Mouse (Mus musculus) midbrain, embryonic 16.5 days (tissue): ENCODE results near the gene Tmem132d. TPM values are rescaled to one million over a fixed set of nuclear protein-coding genes. Genes with fewer than 3 reads are reported as not detected.
"Not testable (repeated sequence)": the region's sequence is repeated elsewhere in the genome, so short reads cannot be mapped to it uniquely, and the experiment has no call there.

ENCODE experiments used
- ATAC-seq: fragments of 200-750 bp; cut with Nextera tagmentation; 2 replicates; pipeline ENCODE4 v1.8.0; 2017; ENCODE audit warnings: moderate TSS enrichment
- H3K27ac ChIP-seq: fragments of 300-500 bp; sonication (generic); 2 replicates; pipeline ENCODE4 v1.5.1; 2014; ENCODE audit warnings: mild to moderate bottlenecking, low read length, mixed read lengths
- H3K27me3 ChIP-seq: fragments of 300-500 bp; sonication (generic); 2 replicates; pipeline ENCODE4 v1.6.1; 2014; ENCODE audit warnings: low read depth, low read length, mixed read lengths; ENCODE audit not compliant: control insufficient read depth, insufficient read depth
- H3K36me3 ChIP-seq: fragments of 300-500 bp; sonication (generic); 2 replicates; pipeline ENCODE4 v1.6.1; 2014; ENCODE audit warnings: mild to moderate bottlenecking, low read length, moderate library complexity, mixed read lengths; ENCODE audit not compliant: control insufficient read depth, insufficient read depth
- H3K4me1 ChIP-seq: fragments of 300-500 bp; sonication (generic); 2 replicates; pipeline ENCODE4 v1.6.1; 2014; ENCODE audit warnings: mild to moderate bottlenecking, low read length, mixed read lengths; ENCODE audit not compliant: control insufficient read depth, insufficient read depth
- H3K4me2 ChIP-seq: fragments of 300-500 bp; sonication (generic); 2 replicates; pipeline ENCODE4 v1.6.1; 2014; ENCODE audit warnings: mild to moderate bottlenecking, low read length, mixed read lengths
- H3K4me3 ChIP-seq: fragments of 300-500 bp; sonication (generic); 2 replicates; pipeline ENCODE4 v1.5.1; 2014; ENCODE audit warnings: low read depth, mild to moderate bottlenecking, low read length, moderate library complexity, mixed read lengths
- H3K9ac ChIP-seq: fragments of 300-500 bp; sonication (generic); 2 replicates; pipeline ENCODE4 v1.6.1; 2014; ENCODE audit warnings: low read depth, low read length, mixed read lengths
- H3K9me3 ChIP-seq: fragments of 300-500 bp; sonication (generic); replicated peaks from 2 replicates; pipeline ENCODE4 v1.6.1; 2014; ENCODE audit warnings: mild to moderate bottlenecking, low read length, mixed read lengths; ENCODE audit not compliant: control insufficient read depth, poor library complexity, severe bottlenecking
- WGBS: fragments of 180-500 bp; shearing (Covaris S2); extraction: QIAGEN DNeasy Blood & Tissue Kit; methylation state at CpG from one replicate; pipeline ENCODE4 v1.1.7; 2014; 5-methylcytosine and 5-hydroxymethylcytosine counted together
- polyA plus RNA-seq: library from polyadenylated mRNA; unstranded; fragments of >200 nt; fragmentation: Nextera tagmentation; extraction: Ambion mirVana; gene quantifications from 2 replicates; pipeline ENCODE4 v1.2.1, GENCODE M21; 2015

Tmem132d gene
- polyA plus RNA-seq, 1 experiment from 2014 or later: 3.3 TPM

- H3K9ac ChIP-seq: no peak overlapping the region
- no peaks in the 10 kb centered on the region for H3K27me3 ChIP-seq
- no peak overlapping the region for H3K4me3 ChIP-seq
- no peaks in the 10 kb centered on the region for H3K9me3 ChIP-seq
- no peaks in the 10 kb centered on the region for H3K36me3 ChIP-seq
- ATAC-seq: no peak
- no peak overlapping the region for H3K4me2 ChIP-seq
- H3K27ac ChIP-seq: no peak overlapping the region
- no peaks in the 10 kb centered on the region for H3K4me1 ChIP-seq
- WGBS: 78% methylated on average over 4 of the region's 4 CpGs
Observed at GRCm38 (mm10) chr5:127756671-127757423, 676.0 kb downstream of the Tmem132d start.

GRCm38 (mm10) chr5:127756011-127756410 lies 676.9 kb downstream of the Tmem132d start:
- no peak for ATAC-seq
- 86% methylated on average over 3 of the region's 3 CpGs for WGBS

GRCm38 (mm10) chr5:127755594-127755993 lies 677.3 kb downstream of the Tmem132d start:
- Histone ChIP-seq H3K4me3 (no peak overlapping the region), H3K9me3 (no peaks in the 10 kb centered on the region), H3K4me2 (no peak overlapping the region), H3K27me3 (no peaks in the 10 kb centered on the region), H3K4me1 (0 out of 2 replicates have a peak, but pooled peaks cover 4% of the 10 kb centered on the region), H3K9ac (no peak overlapping the region), H3K27ac (no peak overlapping the region), H3K36me3 (no peaks in the 10 kb centered on the region)
- WGBS: 45% methylated on average over 4 of the region's 4 CpGs
- no peak for ATAC-seq

More at GRCm38 (mm10) chr5:127756011-127756410, 676.9 kb downstream of the Tmem132d start:
- H3K27ac ChIP-seq: no peak overlapping the region
- H3K36me3 ChIP-seq: no peaks in the 10 kb centered on the region
- no peak overlapping the region for H3K4me2 ChIP-seq
- no peak overlapping the region for H3K9ac ChIP-seq
- no peaks in the 10 kb centered on the region for H3K9me3 ChIP-seq
- 0 out of 2 replicates have a peak, but pooled peaks cover 4% of the 10 kb centered on the region for H3K4me1 ChIP-seq
- H3K27me3 ChIP-seq: no peaks in the 10 kb centered on the region
- H3K4me3 ChIP-seq: no peak overlapping the region

GRCm38 (mm10) chr5:127751262-127751975 lies 681.5 kb downstream of the Tmem132d start:
- no peak overlapping the region for H3K27ac ChIP-seq
- no peak overlapping the region for H3K4me3 ChIP-seq
- peak; percentile 76 for ATAC-seq
- H3K4me2 ChIP-seq: peak overlapping the region; percentile 23
- no peaks in the 10 kb centered on the region for H3K9me3 ChIP-seq
- no peaks in the 10 kb centered on the region for H3K27me3 ChIP-seq
- H3K9ac ChIP-seq: no peak overlapping the region
- 0 out of 2 replicates have a peak, but pooled peaks cover 4% of the 10 kb centered on the region for H3K4me1 ChIP-seq
- 23% methylated on average over 20 of the region's 20 CpGs for WGBS
- no peaks in the 10 kb centered on the region for H3K36me3 ChIP-seq

GRCm38 (mm10) chr5:127749540-127749939 lies 683.3 kb downstream of the Tmem132d start:
- not testable (repeated sequence) for H3K9me3 ChIP-seq

GRCm38 (mm10) chr5:127741331-127741730 lies 691.5 kb downstream of the Tmem132d start:
- H3K4me2 ChIP-seq: no peak overlapping the region
- no peaks in the 10 kb centered on the region for H3K4me1 ChIP-seq
- no peaks in the 10 kb centered on the region for H3K27me3 ChIP-seq
- H3K27ac ChIP-seq: no peak overlapping the region
- no peaks in the 10 kb centered on the region for H3K9me3 ChIP-seq
- no peak for ATAC-seq
- 82% methylated on average over 16 of the region's 16 CpGs for WGBS
- no peak overlapping the region for H3K9ac ChIP-seq
- no peaks in the 10 kb centered on the region for H3K36me3 ChIP-seq
- H3K4me3 ChIP-seq: no peak overlapping the region

More at GRCm38 (mm10) chr5:127749540-127749939, 683.3 kb downstream of the Tmem132d start:
- not testable (repeated sequence) for H3K4me1 ChIP-seq, H3K9ac ChIP-seq, H3K27me3 ChIP-seq, H3K36me3 ChIP-seq, H3K4me2 ChIP-seq, H3K27ac ChIP-seq, ATAC-seq, H3K4me3 ChIP-seq
- WGBS: 93% methylated on average over 3 of the region's 3 CpGs

Other genes with a start within 250 kb of the Tmem132d start
- 4.5 and 5.3 TPM in 2 replicates for gene Fzd10, start 167.8 kb upstream of the Tmem132d start, polyA plus RNA-seq